13 mouse cellular contexts compared by ENCODE assay signal in the genomic region with DNA sequence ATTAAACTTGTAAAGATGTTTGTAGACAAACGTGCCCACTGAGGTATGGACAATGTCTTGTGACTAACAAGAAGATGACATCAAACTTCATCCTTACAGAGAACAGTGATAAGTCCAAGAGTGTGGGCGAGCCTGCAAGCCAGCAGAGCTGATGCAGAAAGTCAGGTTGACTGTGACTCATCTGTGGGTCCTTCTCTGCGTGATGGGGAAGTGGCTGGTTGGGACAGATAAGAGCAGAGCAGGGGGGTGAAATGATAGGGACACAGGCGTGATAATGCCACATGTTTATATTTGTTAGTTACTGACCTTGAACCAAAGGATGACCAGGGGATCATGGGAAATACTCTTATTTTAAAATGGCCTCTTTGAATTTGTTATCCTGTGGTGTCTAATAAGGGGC. TPM values are rescaled to one million over a fixed set of nuclear protein-coding genes. Genes with fewer than 3 reads are reported as not detected.
DNase-seq lines count a peak whose midpoint lies in the region; ATAC-seq and TF ChIP-seq lines count a peak whose summit lies in the region.
"Had no signal": no experiment of that assay in that cellular context is flagged by ENCODE, and none has a peak within 500 bp of the region (broad histone marks: within the 10 kb centered on the region; RNA-seq: fewer than 3 reads in every experiment).

No protein-coding gene starts in this region.

- no peaks in the 10 kb centered on the region for H3K27me3 ChIP-seq in heart, embryonic 13.5 days (replicated peaks)
- peaks cover 31% of the 10 kb centered on the region for H3K27me3 ChIP-seq in G1E (ENCODE audit: insufficient read depth, low read length)
- H3K27me3 ChIP-seq: embryonic facial prominence, embryonic 13.5 days had no signal

- no peak for DNase-seq in heart, postnatal 25 days (ENCODE audit: low spot score)
- peak; percentile 82 for DNase-seq in G1E (ENCODE audit: low spot score)
- no peak for DNase-seq in MN1 (ENCODE audit: low spot score)
- no peak for DNase-seq in cerebellum, postnatal 4 days (ENCODE audit: low spot score in 2 of 2)
- DNase-seq in kidney, postnatal 36 days: no peak
- DNase-seq: cerebellum, adult 2 months; kidney, postnatal 14 days; right cerebral cortex, postnatal 25 days had no signal

- no peak for TF ChIP-seq CTCF in G1E (IDR thresholded peaks at IDR 0.05; ENCODE audit: low read depth, low read length)

- H3K36me3 ChIP-seq in heart, embryonic 13.5 days: no peaks in the 10 kb centered on the region
- no peaks in the 10 kb centered on the region for H3K36me3 ChIP-seq in G1E (replicated peaks)
- H3K36me3 ChIP-seq: embryonic facial prominence, embryonic 13.5 days had no signal

- H3K4me2 ChIP-seq in heart, embryonic 13.5 days: peak overlapping the region; percentile 10; the same call in 1 of the 2 replicates
- H3K4me2 ChIP-seq: embryonic facial prominence, embryonic 13.5 days had no signal

- intact Hi-C loops in heart, postnatal 25 days (cut with DNase I): no loop called here

- H3K4me1 ChIP-seq in heart, embryonic 13.5 days: peaks cover 3% of the 10 kb centered on the region; the same call in 1 of the 2 replicates
- peaks cover 79% of the 10 kb centered on the region for H3K4me1 ChIP-seq in G1E (ENCODE audit: insufficient read depth, low read depth, low read length)
- H3K4me1 ChIP-seq: embryonic facial prominence, embryonic 13.5 days had no signal

- peak overlapping the region; percentile 46 for H3K27ac ChIP-seq in heart, embryonic 13.5 days (replicated peaks)
- H3K27ac ChIP-seq: embryonic facial prominence, embryonic 13.5 days had no signal

- H3K9me3 ChIP-seq in heart, embryonic 13.5 days: 0 out of 2 replicates have a peak, but pooled peaks cover 5% of the 10 kb centered on the region
- peaks cover 3% of the 10 kb centered on the region; the same call in 1 of the 2 replicates for H3K9me3 ChIP-seq in G1E (replicated peaks)
- H3K9me3 ChIP-seq: embryonic facial prominence, embryonic 13.5 days had no signal

- 24% methylated on average over 4 of the region's 4 CpGs for WGBS in heart, embryonic 13.5 days

- ATAC-seq in heart, embryonic 13.5 days (ENCODE audit: extremely low read depth, insufficient number of reproducible peaks, low FRiP score, low TSS enrichment): peak; percentile 76
- ATAC-seq in G1E (ENCODE audit: extremely low read depth, insufficient number of reproducible peaks, low FRiP score, poor library complexity, severe bottlenecking): peak; percentile 96
- ATAC-seq in erythroblast, adult 5-6 weeks (replicated peaks; ENCODE audit: low FRiP score, poor library complexity, severe bottlenecking): peak; percentile 94
- ATAC-seq in megakaryocyte, adult 5-6 weeks (ENCODE audit: poor library complexity, severe bottlenecking): peak; percentile 95
- ATAC-seq: hindbrain, embryonic 16.5 days had no signal

- H3K9ac ChIP-seq in heart, embryonic 13.5 days: no peak overlapping the region
- H3K9ac ChIP-seq: embryonic facial prominence, embryonic 13.5 days had no signal

- no peak overlapping the region for H3K4me3 ChIP-seq in heart, embryonic 13.5 days
- H3K4me3 ChIP-seq in G1E (ENCODE audit: low read depth, low read length): no peak overlapping the region; the same call in 1 of the 2 replicates
- H3K4me3 ChIP-seq: embryonic facial prominence, embryonic 13.5 days had no signal

RNA-seq across cellular contexts. Expression of a gene that starts 23.3 kb away (rescaled TPM):
- polyA plus RNA-seq in heart, embryonic 13.5 days (2015; fragmentation: Nextera tagmentation; extraction: Ambion mirVana): 5.3 and 7.5 TPM in 2 replicates
- 1 to 10 TPM; 2.2 to 2.7 TPM for total RNA-seq in heart, postnatal 25 days (2021)
- total RNA-seq in G1E (2014; fragmentation: Nextera tagmentation): 16.1 and 19.0 TPM in 2 replicates
- total RNA-seq in G1E (2017): 64.1 and 67.1 TPM in 2 replicates
- 3.2 and 4.5 TPM in 2 replicates for polyA plus RNA-seq in G1E (2012)
- total RNA-seq in erythroblast, adult 5-6 weeks (2015; ENCODE audit: low replicate concordance): 95.7 and 115 TPM in 2 replicates
- 33.8 and 63.7 TPM in 2 replicates for total RNA-seq in erythroblast, adult 5-6 weeks (2017; ENCODE audit: low replicate concordance)
- total RNA-seq in megakaryocyte, adult 5-6 weeks (2015): 367 and 392 TPM in 2 replicates
- 250 and 266 TPM in 2 replicates for total RNA-seq in megakaryocyte, adult 5-6 weeks (2017)

RNA-seq across cellular contexts. Expression of a gene that starts 37.7 kb away (rescaled TPM):
- 0.28 and 0.39 TPM in 2 replicates for polyA plus RNA-seq in heart, embryonic 13.5 days (2015; fragmentation: Nextera tagmentation; extraction: Ambion mirVana)
- total RNA-seq in heart, postnatal 25 days (2021): 1 to 10 TPM in 1 of 2 experiments, under 1 TPM in 1; 0.89 to 1.4 TPM
- total RNA-seq in G1E (2014; fragmentation: Nextera tagmentation) (41.4 and 46.8 TPM in 2 replicates), G1E (2017) (41.9 and 42.1 TPM in 2 replicates)
- polyA plus RNA-seq in G1E (2012): 15.4 and 17.3 TPM in 2 replicates
- total RNA-seq in erythroblast, adult 5-6 weeks (2015; ENCODE audit: low replicate concordance): 6.5 and 6.9 TPM in 2 replicates
- 0.98 and 1.4 TPM in 2 replicates for total RNA-seq in erythroblast, adult 5-6 weeks (2017; ENCODE audit: low replicate concordance)
- total RNA-seq in megakaryocyte, adult 5-6 weeks (2015): 34.0 and 38.5 TPM in 2 replicates
- 8.2 and 12.2 TPM in 2 replicates for total RNA-seq in megakaryocyte, adult 5-6 weeks (2017)

RNA-seq across cellular contexts. Expression of a gene that starts 57.7 kb away (rescaled TPM):
- polyA plus RNA-seq in heart, embryonic 13.5 days (2015; fragmentation: Nextera tagmentation; extraction: Ambion mirVana): 0.94 and 1.3 TPM in 2 replicates
- 1 to 10 TPM; 2.5 TPM for total RNA-seq in heart, postnatal 25 days (2021)
- total RNA-seq in G1E (2014; fragmentation: Nextera tagmentation) (219 and 232 TPM in 2 replicates), G1E (2017) (155 and 178 TPM in 2 replicates)
- polyA plus RNA-seq in G1E (2012): 67.0 and 145 TPM in 2 replicates
- 32.8 and 34.8 TPM in 2 replicates for total RNA-seq in erythroblast, adult 5-6 weeks (2015; ENCODE audit: low replicate concordance)
- total RNA-seq in erythroblast, adult 5-6 weeks (2017; ENCODE audit: low replicate concordance): 11.4 and 47.2 TPM in 2 replicates
- total RNA-seq in megakaryocyte, adult 5-6 weeks (2015): 149 and 170 TPM in 2 replicates
- total RNA-seq in megakaryocyte, adult 5-6 weeks (2017): 140 and 184 TPM in 2 replicates

Comparison
In these comparisons a context has a peak if more than half of its experiments do, and no peak if none do; other contexts are left out.
1. RNA of a gene that starts 23.3 kb away (total RNA-seq): 250 to 392 TPM in megakaryocyte, adult 5-6 weeks, 33.8 to 115 TPM in erythroblast, adult 5-6 weeks and 16.1 to 67.1 TPM in G1E; 2.2 to 2.7 TPM in heart, postnatal 25 days; every median in the first group is over 4 times any median in the second.
2. Peak in every context shown above with its lines, with median percentiles within 50 percentile points of each other: ATAC-seq.